Mouse (Mus musculus): Measurements from ENCODE around the gene Btg2.

- no peak for TF ChIP-seq CTCF (IDR thresholded peaks at IDR 0.05; ENCODE audit: low read depth)
- no peak for TF ChIP-seq EP300 (optimal IDR thresholded peaks at IDR 0.05)
These were observed 13.4 kb upstream of the Btg2 start for GRCm38 (mm10) chr1:134092368-134092767.
